Mouse (Mus musculus) adrenal gland, postnatal 14 days (tissue): Measurements from ENCODE around the gene Bbc3. TPM values are rescaled to one million over a fixed set of nuclear protein-coding genes. Genes with fewer than 3 reads are reported as not detected.
"Not testable (repeated sequence)": the region's sequence is repeated elsewhere in the genome, so short reads cannot be mapped to it uniquely, and the experiment has no call there.

ENCODE experiments used
- DNase-seq: peaks from one replicate; pipeline ENCODE4 v3.0.0; 2021; ENCODE audit warnings: mixed read lengths
- long read RNA-seq, 2 experiments: library from polyadenylated mRNA; stranded (forward); transcript quantifications; one replicate each; pipeline ENCODE4 v2.0.0; 2021
- total RNA-seq: library from RNA; stranded (reverse); gene quantifications from 2 replicates; pipeline ENCODE4 v1.2.3, GENCODE M21; 2021

The Bbc3 gene
- total RNA-seq = 5.8 and 11.6 TPM in 2 replicates
- long read RNA-seq, experiment 1, transcript Bbc3-201 (4 exons, 1,814 nt) = major isoform, 5 of 10 reads
- long read RNA-seq, experiment 1, partial matches to known transcripts = 0 of 10 reads
- long read RNA-seq, experiment 1, other reads (novel, unspliced or antisense) = 5 of 10 reads
- long read RNA-seq, experiment 2, partial matches to known transcripts = 1 of 15 reads
- long read RNA-seq, experiment 2, other reads (novel, unspliced or antisense) = 6 of 15 reads

GRCm38 (mm10) chr7:16308093-16308492, at the start of gene Bbc3:
TSS of gene Bbc3 (plus strand) at chr7:16308393.
- not testable (repeated sequence) for DNase-seq

- DNase-seq = no peak
These were observed 49.0 kb upstream of the Bbc3 start, which contains the start of gene C5ar1 for GRCm38 (mm10) chr7:16259110-16259590. TSS of gene C5ar1 (minus strand) at chr7:16259540.

GRCm38 (mm10) chr7:16261097-16261496, 47.1 kb upstream of the Bbc3 start:
- DNase-seq = no peak

GRCm38 (mm10) chr7:16263015-16263787, 45.0 kb upstream of the Bbc3 start:
- DNase-seq = peak; percentile 87

- DNase-seq = no peak
These were observed 44.4 kb upstream of the Bbc3 start for GRCm38 (mm10) chr7:16263843-16264242.

GRCm38 (mm10) chr7:16265856-16266255, 42.3 kb upstream of the Bbc3 start:
- no peak for DNase-seq

GRCm38 (mm10) chr7:16266593-16266992, 41.6 kb upstream of the Bbc3 start:
- DNase-seq = not testable (repeated sequence)

GRCm38 (mm10) chr7:16271139-16271538, 37.1 kb upstream of the Bbc3 start:
- DNase-seq = no peak

- peak; percentile 90 for DNase-seq
These were observed 35.5 kb upstream of the Bbc3 start for GRCm38 (mm10) chr7:16272681-16273080.

GRCm38 (mm10) chr7:16273081-16273765, 35.0 kb upstream of the Bbc3 start, which contains the start of gene Inafm1:
TSS of gene Inafm1 (minus strand) at chr7:16273617.
- DNase-seq = peak; percentile 94

- DNase-seq = peak; percentile 80
These were observed 34.4 kb upstream of the Bbc3 start for GRCm38 (mm10) chr7:16273766-16274140.

GRCm38 (mm10) chr7:16274922-16275890, 33.0 kb upstream of the Bbc3 start:
- DNase-seq = peak; percentile 12

GRCm38 (mm10) chr7:16280721-16281120, 27.5 kb upstream of the Bbc3 start:
- DNase-seq = peak; percentile 7

GRCm38 (mm10) chr7:16282334-16282733, 25.9 kb upstream of the Bbc3 start:
- peak; percentile 8 for DNase-seq

GRCm38 (mm10) chr7:16284001-16284400, 24.2 kb upstream of the Bbc3 start:
- no peak for DNase-seq

- no peak for DNase-seq
These were observed 23.3 kb upstream of the Bbc3 start for GRCm38 (mm10) chr7:16284904-16285303.

- peak; percentile 87 for DNase-seq
These were observed 22.7 kb upstream of the Bbc3 start for GRCm38 (mm10) chr7:16285450-16286025.

- DNase-seq = peak; percentile 100
These were observed 21.9 kb upstream of the Bbc3 start, which contains the start of gene Ccdc9 for GRCm38 (mm10) chr7:16286026-16286961. TSS of gene Ccdc9 (minus strand) at chr7:16286795.

GRCm38 (mm10) chr7:16287016-16287415, 21.2 kb upstream of the Bbc3 start:
- DNase-seq = no peak

GRCm38 (mm10) chr7:16287791-16288190, 20.4 kb upstream of the Bbc3 start:
- DNase-seq = no peak
